Mouse (Mus musculus) intestine, embryonic 14.5 days (tissue): ENCODE data around the gene Map2k4. TPM values are rescaled to one million over a fixed set of nuclear protein-coding genes. Genes with fewer than 3 reads are reported as not detected.

Source experiments
- ATAC-seq: fragments of 200-750 bp; cut with Nextera tagmentation; replicated peaks from 2 replicates; pipeline ENCODE4 v1.8.0; 2017; ENCODE audit warnings: low read depth, moderate number of reproducible peaks, moderate TSS enrichment, moderate library complexity; ENCODE audit not compliant: low FRiP score, low TSS enrichment
- DNase-seq: peaks from one replicate; pipeline ENCODE4 v3.0.0-alpha.2; 2018; ENCODE audit warnings: low spot score
- H3K27ac ChIP-seq: fragments of 300-500 bp; sonication (generic); 2 replicates; pipeline ENCODE4 v1.5.1; 2014; ENCODE audit warnings: low read depth, mild to moderate bottlenecking, control low read depth
- H3K27me3 ChIP-seq: fragments of 300-500 bp; sonication (generic); replicated peaks from 2 replicates; pipeline ENCODE4 v1.6.1; 2014; ENCODE audit warnings: low read length, control low read depth; ENCODE audit not compliant: control insufficient read depth, insufficient read depth
- H3K36me3 ChIP-seq: fragments of 300-500 bp; sonication (generic); 2 replicates; pipeline ENCODE4 v1.6.1; 2014; ENCODE audit warnings: low read length, control low read depth; ENCODE audit not compliant: control insufficient read depth, insufficient read depth
- H3K4me1 ChIP-seq: fragments of 300-500 bp; sonication (generic); replicated peaks from 2 replicates; pipeline ENCODE4 v1.6.1; 2014; ENCODE audit warnings: low read length, control low read depth, mixed read lengths; ENCODE audit not compliant: control insufficient read depth, insufficient read depth
- H3K4me2 ChIP-seq: fragments of 300-500 bp; sonication (generic); 2 replicates; pipeline ENCODE4 v1.6.1; 2014; ENCODE audit warnings: low read length
- H3K4me3 ChIP-seq: fragments of 300-500 bp; sonication (generic); 2 replicates; pipeline ENCODE4 v1.5.1; 2014; ENCODE audit warnings: low read depth, low read length, control low read depth, mixed read lengths
- H3K9ac ChIP-seq: fragments of 300-500 bp; sonication (generic); 2 replicates; pipeline ENCODE4 v1.6.1; 2014; ENCODE audit warnings: mild to moderate bottlenecking, low read length
- H3K9me3 ChIP-seq: fragments of 300-500 bp; sonication (generic); 2 replicates; pipeline ENCODE4 v1.6.1; 2016; ENCODE audit warnings: low read length, control low read depth; ENCODE audit not compliant: control insufficient read depth
- WGBS: fragments of 180-500 bp; shearing (Covaris S2); extraction: QIAGEN DNeasy Blood & Tissue Kit; methylation state at CpG from one replicate; pipeline ENCODE4 v1.1.7; 2014; 5-methylcytosine and 5-hydroxymethylcytosine counted together
- polyA plus RNA-seq: library from polyadenylated mRNA; unstranded; fragments of >200 nt; fragmentation: Nextera tagmentation; extraction: Ambion mirVana; gene quantifications from 2 replicates; pipeline ENCODE4 v1.2.1, GENCODE M21; 2014

The Map2k4 gene
- polyA plus RNA-seq, 1 experiment from 2014 or later, result 68.9 TPM

DNA sequence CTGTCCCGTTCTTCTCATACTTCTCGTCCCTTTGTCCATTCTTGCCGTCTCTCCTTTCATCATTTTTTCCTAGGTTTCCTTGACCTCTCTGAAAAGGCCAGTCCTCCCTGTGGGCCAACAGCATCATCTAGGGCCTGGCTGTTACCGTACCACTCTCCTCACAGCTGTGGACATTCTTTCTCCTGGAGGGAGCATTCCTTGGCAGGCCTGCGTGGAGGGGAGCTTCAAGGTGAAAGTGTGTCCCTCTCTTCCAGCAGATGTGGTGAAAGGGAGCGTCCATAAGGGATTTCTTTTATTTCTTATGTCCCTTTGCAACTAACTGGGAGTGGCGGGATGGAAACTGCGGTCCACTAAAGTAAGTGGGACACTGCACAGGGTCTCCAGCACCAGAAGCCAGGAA is 134.2 kb downstream of the Map2k4 start:
- Histone ChIP-seq H3K27ac (no peak overlapping the region), H3K4me2 (no peak overlapping the region), H3K4me3 (no peak overlapping the region), H3K9ac (no peak overlapping the region), H3K36me3 (no peaks in the 10 kb centered on the region), H3K27me3 (no peaks in the 10 kb centered on the region), H3K4me1 (0 out of 2 replicates have a peak, but pooled peaks cover 2% of the 10 kb centered on the region), H3K9me3 (no peaks in the 10 kb centered on the region)
- no peak for DNase-seq
- 79% methylated on average over 8 of the region's 8 CpGs for WGBS
- ATAC-seq, result no peak

DNA sequence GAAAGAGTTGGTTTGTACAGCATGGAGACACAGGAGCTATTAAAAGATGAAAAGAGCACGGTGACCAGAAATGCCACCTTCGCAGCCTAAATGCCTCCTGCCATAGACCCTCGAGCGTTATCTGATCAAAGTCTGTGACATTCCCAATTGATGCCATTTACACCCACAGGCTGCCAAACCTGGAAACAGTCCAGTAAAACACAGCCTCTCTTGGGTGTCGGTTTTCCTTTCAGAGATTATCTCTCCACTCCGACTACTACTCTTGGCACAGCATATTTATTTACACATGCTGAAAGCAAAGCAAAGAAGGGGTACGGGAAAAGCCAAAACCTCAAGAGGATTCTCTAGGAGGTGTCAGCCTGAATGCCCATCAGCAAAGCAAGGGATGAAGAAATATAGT is 136.7 kb downstream of the Map2k4 start:
- Histone ChIP-seq H3K27me3 (no peaks in the 10 kb centered on the region), H3K9me3 (no peaks in the 10 kb centered on the region), H3K4me3 (no peak overlapping the region), H3K36me3 (no peaks in the 10 kb centered on the region), H3K9ac (no peak overlapping the region), H3K4me1 (0 out of 2 replicates have a peak, but pooled peaks cover 2% of the 10 kb centered on the region), H3K4me2 (no peak overlapping the region), H3K27ac (no peak overlapping the region)
- ATAC-seq (no peak), DNase-seq (no peak)
- 71% methylated on average over 7 of the region's 7 CpGs for WGBS

DNA sequence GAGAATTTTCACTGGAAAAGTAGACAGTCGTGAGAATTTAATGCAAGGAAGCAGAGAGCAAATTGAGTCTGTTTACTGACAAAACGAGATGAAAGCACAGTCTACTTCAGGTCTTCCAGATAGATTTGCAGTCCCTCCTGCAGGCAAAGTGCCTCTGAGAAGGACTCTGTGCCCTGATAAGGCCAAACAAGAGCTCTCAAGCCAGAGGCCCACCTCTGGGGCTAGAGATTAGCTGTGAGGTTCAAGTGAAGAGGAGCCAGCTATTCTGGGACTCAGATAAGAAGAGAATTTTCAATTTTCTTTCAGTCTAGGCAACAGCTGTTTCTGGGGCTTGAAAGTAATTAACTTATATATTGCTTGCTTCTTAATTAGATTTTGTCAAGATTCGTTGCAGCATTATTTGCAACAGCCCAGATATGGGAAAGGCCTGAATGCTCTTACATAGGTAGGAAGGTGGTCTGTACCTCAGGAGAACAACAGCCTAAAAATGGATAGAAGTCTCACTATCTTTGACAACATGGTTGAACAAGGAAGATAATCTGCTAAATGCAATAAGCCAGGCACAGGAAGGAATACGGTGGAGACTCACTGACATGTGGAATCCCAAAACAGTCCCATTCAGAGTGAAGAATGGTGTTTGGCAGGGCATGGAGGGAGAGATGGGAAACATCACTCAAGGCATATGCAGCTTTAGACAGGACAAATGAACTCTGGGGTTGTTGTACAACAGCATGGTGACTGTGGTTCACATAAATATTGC is 138.0 kb downstream of the Map2k4 start:
- Histone ChIP-seq H3K4me3 (no peak overlapping the region), H3K4me2 (no peak overlapping the region), H3K36me3 (no peaks in the 10 kb centered on the region), H3K27ac (no peak overlapping the region), H3K9ac (no peak overlapping the region), H3K27me3 (no peaks in the 10 kb centered on the region), H3K4me1 (peaks cover 10% of the 10 kb centered on the region; the same call in 1 of the 2 replicates), H3K9me3 (no peaks in the 10 kb centered on the region)
- no peak for DNase-seq
- ATAC-seq, result no peak
- WGBS, result 52% methylated on average over 4 of the region's 4 CpGs

DNA sequence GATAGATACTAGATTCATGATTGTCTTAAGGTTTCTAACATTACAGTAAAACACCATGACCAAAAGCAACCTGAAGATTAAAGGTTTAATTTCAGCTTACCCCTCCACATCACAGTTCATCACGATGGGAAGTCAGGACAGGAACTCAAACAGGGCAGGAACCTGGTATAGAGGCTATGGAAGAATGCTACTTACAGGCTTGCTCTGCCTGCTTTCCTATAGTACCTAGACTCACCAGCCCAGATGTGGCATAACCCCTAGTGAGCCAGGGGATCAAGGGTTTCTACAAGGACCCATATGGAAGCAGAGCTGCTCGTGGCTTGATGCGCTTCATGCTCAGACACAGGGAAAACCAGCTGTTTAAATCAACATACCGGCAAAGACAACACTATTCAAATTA is 138.6 kb downstream of the Map2k4 start:
- peaks cover 13% of the 10 kb centered on the region; the same call in 1 of the 2 replicates for H3K4me1 ChIP-seq
- H3K4me3 ChIP-seq, result no peak overlapping the region
- H3K4me2 ChIP-seq, result no peak overlapping the region
- H3K9ac ChIP-seq, result no peak overlapping the region
- no peak for ATAC-seq
- 72% methylated on average over 4 of the region's 4 CpGs for WGBS
- no peaks in the 10 kb centered on the region for H3K36me3 ChIP-seq
- no peak overlapping the region for H3K27ac ChIP-seq
- H3K27me3 ChIP-seq, result no peaks in the 10 kb centered on the region
- no peaks in the 10 kb centered on the region for H3K9me3 ChIP-seq
- DNase-seq, result no peak

DNA sequence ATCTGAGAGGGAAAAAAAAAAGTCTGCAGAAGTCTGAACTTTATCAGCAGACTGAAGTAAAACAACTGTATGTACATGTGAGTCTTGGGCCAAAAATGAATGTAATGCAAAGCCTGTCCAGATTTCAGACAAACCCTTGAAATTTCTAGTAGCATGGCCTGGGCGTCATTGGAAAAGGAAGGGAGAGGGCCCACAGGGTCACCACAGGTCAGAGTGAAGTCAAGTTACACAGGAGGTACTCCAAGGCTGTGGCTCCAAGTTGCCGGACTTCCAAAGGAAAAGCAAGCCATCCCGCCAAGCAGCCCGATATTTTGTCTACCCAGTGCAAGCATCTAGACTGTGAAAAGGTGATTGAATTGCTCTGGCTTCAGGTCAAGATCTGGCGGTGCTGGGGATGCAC is 141.8 kb downstream of the Map2k4 start:
- Histone ChIP-seq H3K4me2 (no peak overlapping the region), H3K4me3 (no peak overlapping the region), H3K9ac (no peak overlapping the region), H3K36me3 (no peaks in the 10 kb centered on the region), H3K27me3 (no peaks in the 10 kb centered on the region), H3K4me1 (peaks cover 14% of the 10 kb centered on the region; the same call in 1 of the 2 replicates), H3K9me3 (no peaks in the 10 kb centered on the region), H3K27ac (peak overlapping the region; percentile 38; the same call in 1 of the 2 replicates)
- no peak for DNase-seq
- no peak for ATAC-seq
- 53% methylated on average over 5 of the region's 5 CpGs for WGBS

DNA sequence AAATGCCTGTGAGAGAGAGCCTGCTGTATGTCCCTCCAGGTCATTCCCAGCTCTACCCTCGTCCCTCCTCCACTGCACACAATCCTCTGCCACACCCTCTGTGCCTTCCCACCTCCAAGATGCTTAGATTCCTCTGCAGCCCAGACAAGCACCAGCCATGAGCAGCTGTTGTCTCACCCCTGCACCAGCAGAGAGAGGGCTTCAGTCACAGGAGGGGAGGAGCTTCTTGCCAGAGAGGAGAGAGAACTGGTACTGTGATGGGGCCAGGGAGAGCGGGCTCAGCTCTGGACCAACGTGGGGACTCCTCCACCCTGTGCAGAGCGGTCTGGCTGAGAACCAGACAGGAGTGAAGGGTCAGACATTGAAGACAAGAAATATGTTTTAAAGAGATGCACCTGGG is 143.6 kb downstream of the Map2k4 start:
- no peaks in the 10 kb centered on the region for H3K36me3 ChIP-seq
- no peaks in the 10 kb centered on the region for H3K9me3 ChIP-seq
- H3K4me1 ChIP-seq, result peaks cover 13% of the 10 kb centered on the region; the same call in 1 of the 2 replicates
- no peak overlapping the region for H3K4me3 ChIP-seq
- H3K27ac ChIP-seq, result no peak overlapping the region
- H3K4me2 ChIP-seq, result no peak overlapping the region
- 28% methylated on average over 4 of the region's 4 CpGs for WGBS
- no peaks in the 10 kb centered on the region for H3K27me3 ChIP-seq
- ATAC-seq (no peak), DNase-seq (no peak)
- no peak overlapping the region for H3K9ac ChIP-seq

DNA sequence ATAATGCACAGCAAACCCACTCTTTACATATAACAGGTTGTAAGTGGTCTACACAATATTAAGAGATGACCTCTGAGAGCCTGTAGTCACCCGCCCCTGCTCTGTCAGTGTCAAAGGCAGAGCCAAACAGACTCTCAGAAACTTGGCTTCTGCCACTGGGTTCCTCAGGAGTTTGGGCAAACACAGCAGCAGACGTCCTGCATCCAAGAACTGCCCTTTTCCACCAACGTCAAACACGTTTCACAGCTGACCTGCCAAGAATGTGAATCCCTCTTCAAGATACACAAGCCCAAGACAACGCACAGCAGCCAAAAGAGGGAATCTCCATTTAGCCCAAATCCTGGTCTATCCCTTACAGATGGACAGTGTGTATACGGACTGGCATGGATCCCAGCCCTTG is 147.8 kb downstream of the Map2k4 start:
- WGBS, result 60% methylated on average over 6 of the region's 6 CpGs
- H3K36me3 ChIP-seq, result no peaks in the 10 kb centered on the region
- DNase-seq, result no peak

More for the DNA sequence above, 147.8 kb downstream of the Map2k4 start:
- Histone ChIP-seq H3K27ac (no peak overlapping the region), H3K4me2 (no peak overlapping the region), H3K4me1 (peaks cover 4% of the 10 kb centered on the region; the same call in 1 of the 2 replicates), H3K9ac (no peak overlapping the region), H3K27me3 (no peaks in the 10 kb centered on the region), H3K4me3 (no peak overlapping the region), H3K9me3 (no peaks in the 10 kb centered on the region)
- ATAC-seq, result no peak
